Comparison of ENCODE assay signal across 27 mouse cellular contexts in genomic region chr16:42319365-42319764, GRCm38 (mm10). TPM values are rescaled to one million over a fixed set of nuclear protein-coding genes. Genes with fewer than 3 reads are reported as not detected.
DNase-seq lines count a peak whose midpoint lies in the region; ATAC-seq and TF ChIP-seq lines count a peak whose summit lies in the region.
"Had no signal": no experiment of that assay in that cellular context is flagged by ENCODE, and none has a peak within 500 bp of the region (broad histone marks: within the 10 kb centered on the region; RNA-seq: fewer than 3 reads in every experiment).

No protein-coding gene starts in this region.

- H3K27ac ChIP-seq in cerebellum, adult 2 months (ENCODE audit: insufficient read depth, low read length) = peak overlapping the region; percentile 14; the same call in 1 of the 2 replicates
- peak overlapping the region; percentile 33; the same call in 1 of the 2 replicates for H3K27ac ChIP-seq in heart, embryonic 12.5 days (ENCODE audit: poor library complexity, severe bottlenecking)
- H3K27ac ChIP-seq in heart, adult 2 months = no peak overlapping the region
- peak overlapping the region; percentile 67 for H3K27ac ChIP-seq in heart, postnatal 0 days (ENCODE audit: low read depth)
- peak overlapping the region; percentile 72 for H3K27ac ChIP-seq in lung, embryonic 16.5 days (ENCODE audit: low read length)
- H3K27ac ChIP-seq: embryonic facial prominence, embryonic 13.5 days; forebrain, embryonic 10.5 days; hindbrain, embryonic 15.5 days; kidney, embryonic 15.5 days; limb, embryonic 12.5 days; macrophage; midbrain, embryonic 13.5 days; neural tube, embryonic 13.5 days had no signal

- no peak overlapping the region for H3K9ac ChIP-seq in heart, embryonic 12.5 days
- H3K9ac ChIP-seq in heart, adult 2 months (ENCODE audit: low read depth, low read length) = no peak overlapping the region
- H3K9ac ChIP-seq in heart, postnatal 0 days (replicated peaks; ENCODE audit: low read depth, low read length) = no peak overlapping the region
- no peak overlapping the region for H3K9ac ChIP-seq in lung, embryonic 16.5 days (ENCODE audit: low read length)
- H3K9ac ChIP-seq: embryonic facial prominence, embryonic 13.5 days; forebrain, postnatal 0 days; hindbrain, embryonic 15.5 days; kidney, embryonic 15.5 days; limb, embryonic 12.5 days; midbrain, embryonic 13.5 days; neural tube, embryonic 13.5 days had no signal

- TF ChIP-seq POLR2A in cerebellum, adult 2 months (IDR thresholded peaks at IDR 0.05; ENCODE audit: borderline replicate concordance, insufficient read depth, low read length) = no peak
- no peak for TF ChIP-seq POLR2A in heart, adult 2 months (IDR thresholded peaks at IDR 0.05; ENCODE audit: insufficient read depth, low read depth, low read length)
- no peak for TF ChIP-seq POLR2A in lung, adult 2 months (IDR thresholded peaks at IDR 0.05; ENCODE audit: borderline replicate concordance, extremely low read depth, low read depth, low read length)

- ATAC-seq in heart, embryonic 12.5 days (ENCODE audit: insufficient number of reproducible peaks, low FRiP score) = no peak
- no peak for ATAC-seq in heart, postnatal 0 days (ENCODE audit: insufficient read depth, low read depth)
- no peak for ATAC-seq in lung, embryonic 16.5 days (ENCODE audit: low read depth)
- ATAC-seq: forebrain, postnatal 0 days; midbrain, embryonic 13.5 days had no signal

- peaks cover 23% of the 10 kb centered on the region; the same call in 1 of the 2 replicates for H3K4me1 ChIP-seq in cerebellum, adult 2 months (ENCODE audit: control insufficient read depth, insufficient read depth, low read length)
- no peaks in the 10 kb centered on the region for H3K4me1 ChIP-seq in heart, embryonic 12.5 days (replicated peaks)
- H3K4me1 ChIP-seq in heart, adult 2 months (ENCODE audit: control insufficient read depth, insufficient read depth, low read length) = no peaks in the 10 kb centered on the region; the same call in 1 of the 2 replicates
- H3K4me1 ChIP-seq in heart, postnatal 0 days (ENCODE audit: control insufficient read depth, insufficient read depth) = no peaks in the 10 kb centered on the region
- no peaks in the 10 kb centered on the region for H3K4me1 ChIP-seq in lung, embryonic 16.5 days (replicated peaks; ENCODE audit: control insufficient read depth, insufficient read depth, low read length)
- H3K4me1 ChIP-seq in lung, adult 2 months (ENCODE audit: control insufficient read depth, insufficient read depth, low read length) = peaks cover 4% of the 10 kb centered on the region; the same call in 1 of the 2 replicates
- H3K4me1 ChIP-seq: forebrain, embryonic 10.5 days; hindbrain, embryonic 15.5 days; kidney, embryonic 15.5 days; limb, embryonic 12.5 days; midbrain, embryonic 13.5 days had no signal

- H3K4me3 ChIP-seq in cerebellum, adult 2 months (replicated peaks; ENCODE audit: insufficient read depth, low read depth, low read length) = no peak overlapping the region
- H3K4me3 ChIP-seq in heart, embryonic 12.5 days = no peak overlapping the region
- H3K4me3 ChIP-seq in heart, adult 2 months = no peak overlapping the region
- H3K4me3 ChIP-seq in heart, postnatal 0 days (ENCODE audit: low read depth, low read length) = no peak overlapping the region
- no peak overlapping the region for H3K4me3 ChIP-seq in lung, embryonic 16.5 days (ENCODE audit: low read length)
- no peak overlapping the region for H3K4me3 ChIP-seq in lung, adult 2 months (replicated peaks; ENCODE audit: extremely low read depth, low read depth, low read length)
- H3K4me3 ChIP-seq: embryonic facial prominence, embryonic 13.5 days; forebrain, embryonic 10.5 days; hindbrain, embryonic 15.5 days; kidney, embryonic 15.5 days; limb, embryonic 12.5 days; midbrain, embryonic 13.5 days; neural tube, embryonic 13.5 days had no signal

- peak in 1 of 2 experiments; percentile 53 for DNase-seq in cerebellum, adult 2 months
- no peak for DNase-seq in cerebellum, adult 11-12 months
- no peak for DNase-seq in heart, adult 2 months
- no peak for DNase-seq in heart, postnatal 0 days (ENCODE audit: low spot score)
- no peak for DNase-seq in heart, postnatal 4 days
- no peak for DNase-seq in lung, adult 2 months
- DNase-seq: forebrain, postnatal 0 days; kidney, adult 18-20 months; kidney, postnatal 25 days; right cerebral cortex, postnatal 4 days; thymus, adult 2 months; thymus, postnatal 36 days had no signal

- intact Hi-C loops in heart, adult 2 months (cut with DNase I) = no loop called here

- no peaks in the 10 kb centered on the region for H3K27me3 ChIP-seq in cerebellum, adult 2 months (ENCODE audit: control insufficient read depth, insufficient read depth, low read length)
- H3K27me3 ChIP-seq in heart, embryonic 12.5 days (replicated peaks) = no peaks in the 10 kb centered on the region
- no peaks in the 10 kb centered on the region for H3K27me3 ChIP-seq in heart, adult 2 months (ENCODE audit: control insufficient read depth, insufficient read depth, low read length)
- no peaks in the 10 kb centered on the region for H3K27me3 ChIP-seq in heart, postnatal 0 days (ENCODE audit: control insufficient read depth, insufficient read depth, low read length)
- H3K27me3 ChIP-seq in lung, embryonic 16.5 days (ENCODE audit: control insufficient read depth, insufficient read depth, low read depth, low read length) = no peaks in the 10 kb centered on the region
- H3K27me3 ChIP-seq: embryonic facial prominence, embryonic 13.5 days; hindbrain, embryonic 15.5 days; kidney, embryonic 15.5 days; limb, embryonic 12.5 days; midbrain, embryonic 13.5 days; neural tube, embryonic 13.5 days had no signal

- WGBS in cerebellum, adult 2 months = 10% methylated on average over 5 of the region's 5 CpGs
- 79% methylated on average over 5 of the region's 5 CpGs for WGBS in heart, embryonic 12.5 days
- WGBS in heart, adult 2 months = 58% methylated on average over 5 of the region's 5 CpGs
- 65% methylated on average over 5 of the region's 5 CpGs for WGBS in heart, postnatal 0 days
- 62% methylated on average over 5 of the region's 5 CpGs for WGBS in lung, embryonic 16.5 days
- 58% methylated on average over 5 of the region's 5 CpGs for WGBS in lung, adult 2 months

- no peak for TF ChIP-seq CTCF in cerebellum, adult 2 months (IDR thresholded peaks at IDR 0.05; ENCODE audit: borderline replicate concordance, insufficient read depth, low read depth, low read length)
- no peak for TF ChIP-seq CTCF in heart, adult 2 months (IDR thresholded peaks at IDR 0.05)
- no peak for TF ChIP-seq CTCF in heart, postnatal 0 days (IDR thresholded peaks at IDR 0.05; ENCODE audit: low read depth)
- no peak for TF ChIP-seq CTCF in lung, adult 2 months (IDR thresholded peaks at IDR 0.05; ENCODE audit: insufficient read depth, low read length)

- TF ChIP-seq EP300 in heart, adult 2 months (IDR thresholded peaks at IDR 0.05; ENCODE audit: insufficient read depth, low read depth, low read length) = no peak
- TF ChIP-seq EP300 in heart, postnatal 0 days (IDR thresholded peaks at IDR 0.05; ENCODE audit: low read depth) = no peak

- H3K4me2 ChIP-seq in heart, embryonic 12.5 days = no peak overlapping the region
- H3K4me2 ChIP-seq in heart, postnatal 0 days (ENCODE audit: low read depth, low read length) = no peak overlapping the region
- no peak overlapping the region for H3K4me2 ChIP-seq in lung, embryonic 16.5 days (ENCODE audit: low read depth, low read length)
- H3K4me2 ChIP-seq: embryonic facial prominence, embryonic 13.5 days; hindbrain, embryonic 15.5 days; kidney, embryonic 15.5 days; limb, embryonic 12.5 days; liver, embryonic 11.5 days; midbrain, embryonic 13.5 days; neural tube, embryonic 13.5 days had no signal

- H3K36me3 ChIP-seq in heart, embryonic 12.5 days = no peaks in the 10 kb centered on the region
- no peaks in the 10 kb centered on the region for H3K36me3 ChIP-seq in heart, adult 2 months (ENCODE audit: control insufficient read depth, insufficient read depth, low read length)
- no peaks in the 10 kb centered on the region for H3K36me3 ChIP-seq in heart, postnatal 0 days (replicated peaks; ENCODE audit: control insufficient read depth, insufficient read depth, low read length)
- H3K36me3 ChIP-seq in lung, embryonic 16.5 days (ENCODE audit: control insufficient read depth, insufficient read depth, low read length) = no peaks in the 10 kb centered on the region
- H3K36me3 ChIP-seq: embryonic facial prominence, embryonic 13.5 days; forebrain, embryonic 10.5 days; G1E; kidney, embryonic 15.5 days; limb, embryonic 12.5 days; midbrain, embryonic 13.5 days; neural tube, embryonic 13.5 days had no signal

- no peaks in the 10 kb centered on the region for H3K9me3 ChIP-seq in heart, embryonic 12.5 days (replicated peaks)
- no peaks in the 10 kb centered on the region for H3K9me3 ChIP-seq in heart, postnatal 0 days (replicated peaks; ENCODE audit: control insufficient read depth, low read length)
- H3K9me3 ChIP-seq in lung, embryonic 16.5 days (ENCODE audit: control insufficient read depth, low read length) = no peaks in the 10 kb centered on the region
- H3K9me3 ChIP-seq: embryonic facial prominence, embryonic 13.5 days; forebrain, embryonic 10.5 days; hindbrain, embryonic 15.5 days; kidney, embryonic 15.5 days; limb, embryonic 12.5 days; midbrain, embryonic 13.5 days; neural tube, embryonic 13.5 days had no signal

- H3K79me2 ChIP-seq in heart, adult 2 months (replicated peaks; ENCODE audit: control insufficient read depth, insufficient read depth, low read length) = no peaks in the 10 kb centered on the region

RNA-seq across cellular contexts. Expression of gene Gap43, which starts 21.1 kb away (rescaled TPM):
- 330 and 332 TPM in 2 replicates for polyA plus RNA-seq in cerebellum, adult 2 months (2012; rRNA removed)
- 24.3 and 24.8 TPM in 2 replicates for polyA plus RNA-seq in heart, embryonic 12.5 days (2016; fragmentation: Nextera tagmentation; extraction: Ambion mirVana)
- total RNA-seq in heart, adult 2 months (2021) = under 1 TPM; 0.16 to 0.57 TPM
- 0.43 and 0.67 TPM in 2 replicates for polyA plus RNA-seq in heart, adult 2 months (2012; rRNA removed)
- 3.4 and 5.6 TPM in 2 replicates for total RNA-seq in heart, postnatal 0 days (2014; rRNA removed; ENCODE audit: low replicate concordance)
- 6.7 and 7.9 TPM in 2 replicates for polyA plus RNA-seq in heart, postnatal 0 days (2015; fragmentation: Nextera tagmentation; extraction: Ambion mirVana)
- total RNA-seq in heart, postnatal 4 days (2021) = 1 to 10 TPM; 4.0 to 5.3 TPM
- 15.9 and 20.6 TPM in 2 replicates for polyA plus RNA-seq in lung, embryonic 16.5 days (2015; fragmentation: Nextera tagmentation; extraction: Ambion mirVana)
- polyA plus RNA-seq in lung, adult 2 months (2012; rRNA removed) = 5.5 and 12.2 TPM in 2 replicates
- total RNA-seq: G1E; hematopoietic stem cell, adult 5-6 weeks; megakaryocyte-erythroid progenitor cell, adult 5-6 weeks had no signal
- polyA plus RNA-seq: G1E; macrophage; spleen, adult 2 months; thymus, adult 2 months had no signal

Comparison
In these comparisons a context has a peak if more than half of its experiments do, and no peak if none do; other contexts are left out.
1. RNA of gene Gap43, which starts 21.1 kb away (polyA plus RNA-seq): 330 to 332 TPM in cerebellum, adult 2 months; 24.3 to 24.8 TPM in heart, embryonic 12.5 days, 15.9 to 20.6 TPM in lung, embryonic 16.5 days, 5.5 to 12.2 TPM in lung, adult 2 months, 6.7 to 7.9 TPM in heart, postnatal 0 days and 0.43 to 0.67 TPM in heart, adult 2 months; every median in the first group is over 10 times any median in the second.